Mouse (Mus musculus) inflammation-experienced regulatory T-cells, adult 6 months (primary cell): ENCODE measurements around the gene Psmb10. TPM values are rescaled to one million over a fixed set of nuclear protein-coding genes. Genes with fewer than 3 reads are reported as not detected.

ENCODE experiments used
- ATAC-seq: one replicate; pipeline ENCODE4 v1.8.0; 2017
- polyA plus RNA-seq, 3 experiments: library from polyadenylated mRNA; unstranded; fragments of 100-300 nt; shearing (Covaris generic); gene quantifications; one replicate each; pipeline ENCODE4 v1.2.1; 2017

Gene Psmb10
- polyA plus RNA-seq, 3 experiments from 2014 or later: 368 to 388 (median 373) TPM

GRCm38 (mm10) chr8:105937496-105938305 is 543 bp downstream of the Psmb10 start:
- peak; percentile 91 for ATAC-seq

GRCm38 (mm10) chr8:105936866-105937475 is 1.3 kb downstream of the Psmb10 start:
- ATAC-seq: peak; percentile 46

- no peak for ATAC-seq
These were observed 2.2 kb downstream of the Psmb10 start for GRCm38 (mm10) chr8:105935863-105936603.

- no peak for ATAC-seq
These were observed 3.1 kb downstream of the Psmb10 start for GRCm38 (mm10) chr8:105935105-105935504.

- ATAC-seq: no peak
These were observed 4.5 kb downstream of the Psmb10 start, which contains the start of gene Ctrl for GRCm38 (mm10) chr8:105933762-105934161. TSS of gene Ctrl (minus strand) at chr8:105933862.

GRCm38 (mm10) chr8:105932525-105932924 is 5.7 kb downstream of the Psmb10 start:
- no peak for ATAC-seq

GRCm38 (mm10) chr8:105931271-105931670 is 7.0 kb downstream of the Psmb10 start:
- ATAC-seq: no peak

GRCm38 (mm10) chr8:105930602-105931001 is 7.6 kb downstream of the Psmb10 start:
- ATAC-seq: peak; percentile 82

GRCm38 (mm10) chr8:105925123-105925522 is 13.1 kb downstream of the Psmb10 start:
- ATAC-seq: no peak

GRCm38 (mm10) chr8:105919390-105919789 is 18.9 kb downstream of the Psmb10 start:
- ATAC-seq: peak; percentile 94

- peak; percentile 70 for ATAC-seq
These were observed 37.2 kb downstream of the Psmb10 start for GRCm38 (mm10) chr8:105900941-105901616.

- peak; percentile 88 for ATAC-seq
These were observed 37.9 kb downstream of the Psmb10 start, which contains the start of gene Pskh1 for GRCm38 (mm10) chr8:105900180-105900940. TSS of gene Pskh1 (plus strand) at chr8:105900441.

- no peak for ATAC-seq
These were observed 40.3 kb downstream of the Psmb10 start for GRCm38 (mm10) chr8:105897801-105898480.

- ATAC-seq: no peak
These were observed 44.9 kb downstream of the Psmb10 start, which contains the start of gene Nrn1l for GRCm38 (mm10) chr8:105893339-105893738. TSS of gene Nrn1l (plus strand) at chr8:105893567.

GRCm38 (mm10) chr8:105892432-105892831 is 45.8 kb downstream of the Psmb10 start:
- no peak for ATAC-seq

- ATAC-seq: no peak
These were observed 47.4 kb downstream of the Psmb10 start for GRCm38 (mm10) chr8:105890870-105891269.

- ATAC-seq: no peak
These were observed 48.3 kb downstream of the Psmb10 start for GRCm38 (mm10) chr8:105889756-105890465.
